Mouse (Mus musculus): ENCODE measurements around the gene Shtn1.

The Shtn1 gene

DNA sequence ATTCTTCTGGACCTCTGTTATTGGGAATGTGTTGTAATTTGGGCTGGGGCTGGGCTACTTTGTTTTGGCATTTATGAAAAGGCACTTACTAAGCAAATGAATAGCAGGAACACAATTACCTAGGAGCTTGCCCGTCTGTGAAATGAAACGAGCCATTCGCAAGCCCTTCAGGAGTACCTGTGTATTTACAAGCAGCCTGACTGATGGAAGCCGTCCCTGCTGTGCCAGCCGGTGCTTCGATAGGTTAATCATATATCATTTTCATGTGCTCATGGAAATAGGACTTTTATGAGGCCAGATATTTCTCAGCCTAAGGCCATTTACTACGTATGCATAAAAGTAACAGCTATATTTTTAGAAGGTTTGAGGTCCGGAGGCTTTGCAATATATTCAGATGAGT lies 112.9 kb downstream of the Shtn1 start:
- DNase-seq = no peak

DNA sequence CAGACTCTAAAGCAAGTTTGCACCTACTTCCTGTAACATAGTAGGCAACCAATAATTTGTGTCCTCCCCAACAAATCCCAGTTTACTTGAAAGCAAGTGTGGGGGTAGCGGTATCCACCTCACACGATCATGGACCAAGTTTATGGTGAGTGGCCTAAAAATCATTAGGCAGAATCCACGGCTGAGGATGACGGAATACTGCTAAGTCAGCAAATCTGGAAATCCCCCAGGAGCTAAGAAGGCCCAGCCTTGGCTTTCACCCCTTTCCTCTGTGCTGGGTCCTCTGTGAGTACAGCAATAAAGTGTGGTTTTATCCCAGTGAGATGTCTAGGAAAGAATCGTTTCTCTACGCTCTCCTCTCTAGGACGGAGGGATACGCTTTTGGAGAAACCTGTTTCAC lies 121.1 kb downstream of the Shtn1 start:
- no peak for DNase-seq

DNA sequence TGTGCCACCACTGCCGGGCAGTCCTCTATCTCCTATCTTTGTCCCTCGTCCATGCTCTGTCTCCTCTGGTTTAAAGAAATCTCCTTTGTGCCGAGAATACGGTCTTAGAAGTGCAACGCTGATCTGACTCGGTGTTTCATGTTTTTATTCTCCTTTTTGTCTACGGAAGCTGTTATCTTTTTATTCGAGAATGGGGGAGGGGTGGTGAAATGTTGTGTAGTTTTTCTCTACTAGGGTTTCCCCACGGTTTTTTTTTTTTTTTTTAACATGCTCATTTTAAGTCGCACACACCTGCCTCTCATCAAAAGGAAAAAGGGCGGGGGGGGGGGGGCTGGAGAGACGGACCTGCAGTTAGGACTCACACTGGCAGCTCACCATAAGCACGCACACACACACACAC lies 123.7 kb downstream of the Shtn1 start:
- DNase-seq = no peak

DNA sequence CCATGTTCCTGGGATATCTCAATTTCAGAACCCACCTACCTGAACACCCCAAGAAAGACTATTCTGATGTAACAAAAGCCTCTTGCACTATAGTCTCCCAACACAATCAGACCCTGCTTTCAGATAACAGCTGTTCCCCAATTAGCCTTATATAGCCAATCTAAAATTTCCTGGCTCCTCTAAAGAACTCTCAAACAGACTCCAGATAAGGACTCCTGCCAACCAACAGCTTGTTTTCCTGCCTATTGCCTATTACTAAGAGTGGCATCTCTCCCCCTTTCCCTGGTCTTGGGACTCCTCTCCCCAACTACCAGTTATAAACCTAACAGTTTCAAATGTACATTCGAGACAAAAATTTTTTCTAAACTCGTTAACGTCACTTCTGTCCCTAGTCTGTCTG lies 124.4 kb downstream of the Shtn1 start:
- DNase-seq = no peak

DNA sequence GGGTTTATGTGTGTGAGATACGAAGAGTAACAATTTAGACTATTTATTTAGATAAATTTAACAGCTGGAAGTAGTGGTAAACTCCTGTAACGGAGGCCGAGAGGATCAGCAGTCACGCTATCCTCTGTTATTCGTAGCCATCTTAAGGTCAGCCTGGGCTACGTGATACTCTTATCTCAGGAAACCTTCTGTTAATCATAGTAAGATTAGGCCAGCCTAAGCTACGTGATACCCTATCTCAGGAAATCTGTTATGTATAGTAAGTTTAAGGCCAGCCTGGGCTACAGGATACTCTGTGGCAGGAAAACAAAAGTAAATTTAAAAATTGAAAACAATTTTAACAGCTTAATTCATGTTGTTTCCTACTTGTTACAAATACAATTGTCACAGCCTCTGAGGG lies 129.9 kb downstream of the Shtn1 start:
- DNase-seq = no peak

DNA sequence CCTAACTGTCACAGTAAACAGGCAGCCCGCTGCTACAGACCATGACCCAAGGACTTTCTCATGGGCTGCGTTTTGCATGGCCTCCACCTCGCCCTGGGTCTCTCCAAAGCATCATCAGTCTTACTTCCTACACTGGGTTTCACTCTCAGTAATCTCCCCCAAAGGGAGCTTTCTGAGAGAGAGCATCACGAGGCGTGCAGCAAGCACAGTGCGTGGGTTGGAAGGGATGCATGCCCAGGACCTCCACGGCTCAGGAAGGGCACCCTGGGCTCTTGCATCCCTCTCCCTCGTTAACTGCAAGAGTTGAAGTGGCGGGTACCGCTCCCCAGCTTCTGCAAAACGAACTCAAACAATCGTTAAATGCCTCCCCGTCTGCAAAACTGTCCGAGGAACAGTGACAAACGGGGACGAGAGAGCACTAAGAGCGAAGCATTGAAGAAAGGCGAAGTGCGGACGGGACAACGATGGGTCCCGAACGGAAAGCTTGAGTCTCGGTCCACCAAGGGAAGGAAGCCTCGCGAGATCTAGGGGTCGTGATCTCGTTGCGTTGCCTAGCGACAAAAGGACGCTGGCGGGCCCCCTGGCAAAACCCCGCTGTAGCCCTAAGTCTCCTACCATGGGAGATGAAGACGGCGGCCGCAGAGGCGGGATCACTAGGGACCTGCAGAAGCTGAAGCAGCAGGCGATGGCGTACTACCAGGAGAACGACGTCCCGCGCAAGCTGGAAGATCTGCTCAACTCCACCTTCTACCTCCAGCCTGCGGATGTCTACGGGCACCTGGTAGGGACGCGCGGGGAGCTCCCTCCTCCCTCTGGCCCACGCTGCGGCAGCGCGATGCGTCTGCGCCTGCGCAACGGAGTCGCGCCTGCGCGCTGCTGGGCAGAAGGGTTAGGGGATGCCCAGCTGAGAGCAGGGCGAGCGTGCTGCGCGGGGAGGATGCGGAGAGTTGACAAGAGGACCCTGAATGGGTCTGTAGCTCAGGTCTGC lies 132.8 kb downstream of the Shtn1 start, which contains the start of the genes Eno4 and Hspa12a:
Gene Eno4 (plus strand): TSS at position 585 of the 988 bp plus-strand sequence.
Gene Hspa12a (minus strand): TSS at position 814 of the 988 bp plus-strand sequence.
- peak; percentile 95 for DNase-seq

DNA sequence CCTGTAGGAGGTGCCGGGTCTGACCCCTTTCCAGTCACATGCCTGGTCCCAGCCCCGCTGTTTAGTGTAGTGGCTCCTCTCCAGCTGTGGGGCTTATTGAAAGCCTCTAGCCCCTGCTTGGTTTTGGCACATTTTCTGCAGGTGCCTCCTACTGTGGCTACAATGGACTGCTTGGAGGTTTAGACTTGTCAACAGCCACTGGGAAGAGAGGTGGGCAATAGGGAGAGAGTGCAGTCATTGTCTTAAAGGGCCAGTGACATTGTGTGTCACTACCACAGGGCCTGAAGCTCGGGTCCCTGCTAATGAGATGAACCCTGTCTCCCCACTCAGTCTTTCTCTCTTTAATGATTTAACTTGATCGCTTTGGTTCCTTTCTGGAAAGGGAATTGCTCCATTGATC lies 142.8 kb downstream of the Shtn1 start:
- no peak for DNase-seq

DNA sequence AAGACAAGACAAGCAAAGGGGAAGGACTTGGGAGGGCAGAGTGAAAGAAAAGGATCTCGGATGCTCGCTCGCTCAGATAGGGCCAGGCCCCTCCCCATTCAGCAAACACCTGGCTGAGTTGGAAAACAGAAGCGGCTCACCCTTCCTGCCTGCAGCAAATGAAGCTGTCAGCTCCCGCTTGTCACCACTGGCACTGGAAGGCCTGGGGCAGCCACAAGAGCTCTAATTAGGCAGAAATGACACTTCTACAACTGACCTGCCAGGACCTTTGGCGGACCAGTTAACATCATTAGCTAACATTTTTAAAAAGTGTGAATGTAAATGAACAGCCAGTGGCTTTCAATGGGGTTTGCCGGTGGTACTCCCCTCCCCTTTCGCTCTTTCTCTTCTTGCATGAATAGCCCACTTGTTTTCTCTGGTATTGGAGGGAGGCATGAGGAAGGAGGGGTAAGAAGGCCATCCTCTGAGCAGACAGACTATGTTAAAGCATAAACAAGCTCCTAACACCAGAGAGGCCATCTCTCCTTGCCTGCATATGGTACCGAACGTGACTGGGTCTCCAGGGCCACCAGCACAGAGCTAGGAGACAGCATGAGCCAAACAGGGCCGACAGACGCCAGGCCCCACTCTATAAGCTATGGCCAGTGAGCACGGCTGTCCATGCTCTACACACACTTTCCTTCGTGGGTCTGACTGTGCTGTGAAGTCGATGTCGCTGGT lies 144.7 kb downstream of the Shtn1 start:
- DNase-seq = no peak
